Mouse (Mus musculus) layer of hippocampus, postnatal 14 days (tissue): ENCODE data around the gene Zfand4. TPM values are rescaled to one million over a fixed set of nuclear protein-coding genes. Genes with fewer than 3 reads are reported as not detected.
A peak's percentile ranks its signal among the peaks of the same experiment; 100 is the strongest.
"Not testable (repeated sequence)": the region's sequence is repeated elsewhere in the genome, so short reads cannot be mapped to it uniquely, and the experiment has no call there.

Source experiments
- DNase-seq, 2 experiments: peaks; one replicate each; pipeline ENCODE4 v3.0.0; 2021 to 2022; ENCODE audit warnings: low spot score in 2 of 2, mixed read lengths in 1 of 2
- long read RNA-seq, 2 experiments: library from polyadenylated mRNA; stranded (forward); transcript quantifications; one replicate each; pipeline ENCODE4 v2.0.0; 2021
- total RNA-seq, 2 experiments: library from RNA; stranded (reverse); gene quantifications; 2 replicates each; pipeline ENCODE4 v1.2.3; 2021

Gene Zfand4
- 1 to 10 TPM; 7.4 to 8.5 TPM for total RNA-seq
- long read RNA-seq, experiment 1, partial matches to known transcripts: 2 of 8 reads
- long read RNA-seq, experiment 1, other reads (novel, unspliced or antisense): 4 of 8 reads
- long read RNA-seq, experiment 2, partial matches to known transcripts: 2 of 12 reads
- long read RNA-seq, experiment 2, other reads (novel, unspliced or antisense): 7 of 12 reads

GRCm38 (mm10) chr6:116264018-116264651, at the start of gene Zfand4:
Gene Zfand4 (plus strand): TSS chr6:116264222.
- peak; percentile 88 to 89 for DNase-seq

- DNase-seq: no peak
Measured at GRCm38 (mm10) chr6:116227767-116228166, 36.3 kb upstream of the Zfand4 start.

GRCm38 (mm10) chr6:116228785-116229525, 35.1 kb upstream of the Zfand4 start:
- DNase-seq: peak; percentile 59 to 77

GRCm38 (mm10) chr6:116234821-116235220, 29.2 kb upstream of the Zfand4 start:
- DNase-seq: not testable (repeated sequence)

- no peak for DNase-seq
Measured at GRCm38 (mm10) chr6:116235336-116235735, 28.7 kb upstream of the Zfand4 start.

- no peak for DNase-seq
Measured at GRCm38 (mm10) chr6:116238083-116238482, 25.9 kb upstream of the Zfand4 start.

- DNase-seq: no peak
Measured at GRCm38 (mm10) chr6:116240371-116240770, 23.7 kb upstream of the Zfand4 start.

GRCm38 (mm10) chr6:116259649-116260048, 4.4 kb upstream of the Zfand4 start:
- no peak for DNase-seq

- no peak for DNase-seq
Measured at GRCm38 (mm10) chr6:116260481-116260880, 3.5 kb upstream of the Zfand4 start.

- no peak for DNase-seq
Measured at GRCm38 (mm10) chr6:116262824-116263223, 1.2 kb upstream of the Zfand4 start.

GRCm38 (mm10) chr6:116264836-116265235, 814 bp downstream of the Zfand4 start:
- DNase-seq: no peak

GRCm38 (mm10) chr6:116265603-116266002, 1.6 kb downstream of the Zfand4 start:
- DNase-seq: no peak

- peak in 1 of 2 experiments; percentile 9 for DNase-seq
Measured at GRCm38 (mm10) chr6:116266273-116267109, 2.5 kb downstream of the Zfand4 start.

- DNase-seq: no peak
Measured at GRCm38 (mm10) chr6:116267110-116267423, 3.0 kb downstream of the Zfand4 start.

- DNase-seq: no peak
Measured at GRCm38 (mm10) chr6:116275695-116276094, 11.7 kb downstream of the Zfand4 start.

GRCm38 (mm10) chr6:116278679-116279317, 14.8 kb downstream of the Zfand4 start:
- DNase-seq: no peak

GRCm38 (mm10) chr6:116281014-116281413, 17.0 kb downstream of the Zfand4 start:
- no peak for DNase-seq

- no peak for DNase-seq
Measured at GRCm38 (mm10) chr6:116282546-116282945, 18.5 kb downstream of the Zfand4 start.

- no peak for DNase-seq
Measured at GRCm38 (mm10) chr6:116283280-116283679, 19.3 kb downstream of the Zfand4 start.

- no peak for DNase-seq
Measured at GRCm38 (mm10) chr6:116286321-116286720, 22.3 kb downstream of the Zfand4 start.
